Mouse (Mus musculus) hindbrain, embryonic 16.5 days (tissue): ENCODE data around the gene Rpp25. TPM values are rescaled to one million over a fixed set of nuclear protein-coding genes. Genes with fewer than 3 reads are reported as not detected.

ENCODE experiments used
- ATAC-seq: fragments of 200-750 bp; cut with Nextera tagmentation; 2 replicates; pipeline ENCODE4 v1.8.0; 2017; ENCODE audit warnings: moderate TSS enrichment, moderate library complexity
- H3K27ac ChIP-seq: fragments of 300-500 bp; sonication (generic); 2 replicates; pipeline ENCODE4 v1.5.1; 2014; ENCODE audit warnings: low read depth, mild to moderate bottlenecking, control low read depth, low read length, moderate library complexity
- H3K27me3 ChIP-seq: fragments of 300-500 bp; sonication (generic); replicated peaks from 2 replicates; pipeline ENCODE4 v1.6.1; 2014; ENCODE audit warnings: low read length; ENCODE audit not compliant: control insufficient read depth, insufficient read depth
- H3K36me3 ChIP-seq: fragments of 300-500 bp; sonication (generic); 2 replicates; pipeline ENCODE4 v1.6.1; 2014; ENCODE audit warnings: mild to moderate bottlenecking, low read length, moderate library complexity, mixed read lengths; ENCODE audit not compliant: control insufficient read depth, insufficient read depth
- H3K4me1 ChIP-seq: fragments of 300-500 bp; sonication (generic); 2 replicates; pipeline ENCODE4 v1.6.1; 2014; ENCODE audit warnings: low read depth, low read length; ENCODE audit not compliant: control insufficient read depth, insufficient read depth
- H3K4me2 ChIP-seq: fragments of 300-500 bp; sonication (generic); 2 replicates; pipeline ENCODE4 v1.6.1; 2014; ENCODE audit warnings: mild to moderate bottlenecking, low read length, control low read depth, moderate library complexity
- H3K4me3 ChIP-seq: fragments of 300-500 bp; sonication (generic); 2 replicates; pipeline ENCODE4 v1.5.1; 2014; ENCODE audit warnings: mild to moderate bottlenecking, low read length, control low read depth, moderate library complexity
- H3K9ac ChIP-seq: fragments of 300-500 bp; sonication (generic); 2 replicates; pipeline ENCODE4 v1.6.1; 2014; ENCODE audit warnings: low read depth, mild to moderate bottlenecking, control low read depth, low read length, moderate library complexity
- H3K9me3 ChIP-seq: fragments of 300-500 bp; sonication (generic); 2 replicates; pipeline ENCODE4 v1.6.1; 2014; ENCODE audit warnings: mild to moderate bottlenecking, low read length, moderate library complexity; ENCODE audit not compliant: control insufficient read depth
- WGBS: fragments of 180-500 bp; shearing (Covaris S2); extraction: QIAGEN DNeasy Blood & Tissue Kit; methylation state at CpG from one replicate; pipeline ENCODE4 v1.1.7; 2014; 5-methylcytosine and 5-hydroxymethylcytosine counted together
- polyA plus RNA-seq: library from polyadenylated mRNA; unstranded; fragments of >200 nt; fragmentation: Nextera tagmentation; extraction: Ambion mirVana; gene quantifications from 2 replicates; pipeline ENCODE4 v1.2.1, GENCODE M21; 2015

The Rpp25 gene
- polyA plus RNA-seq, 1 experiment from 2014 or later, result 21.0 TPM

GRCm38 (mm10) chr9:57541312-57541711 lies 37.5 kb downstream of the Rpp25 start:
- 0 out of 2 replicates have a peak overlapping the region, but pooled peaks have one; percentile 29 for H3K9ac ChIP-seq
- WGBS, result 13% methylated on average over 1 of the region's 1 CpGs
- no peaks in the 10 kb centered on the region for H3K27me3 ChIP-seq
- no peak overlapping the region for H3K4me2 ChIP-seq
- no peaks in the 10 kb centered on the region for H3K9me3 ChIP-seq
- H3K36me3 ChIP-seq, result peaks cover 27% of the 10 kb centered on the region
- H3K27ac ChIP-seq, result no peak overlapping the region
- H3K4me1 ChIP-seq, result peaks cover 16% of the 10 kb centered on the region
- no peak for ATAC-seq
- no peak overlapping the region for H3K4me3 ChIP-seq

- peaks cover 9% of the 10 kb centered on the region for H3K4me1 ChIP-seq
- no peaks in the 10 kb centered on the region for H3K9me3 ChIP-seq
- peaks cover 34% of the 10 kb centered on the region for H3K36me3 ChIP-seq
- no peak overlapping the region for H3K9ac ChIP-seq
- WGBS, result 81% methylated on average over 3 of the region's 3 CpGs
- no peak overlapping the region for H3K4me3 ChIP-seq
- no peak overlapping the region for H3K4me2 ChIP-seq
- H3K27ac ChIP-seq, result no peak overlapping the region
- ATAC-seq, result no peak
- no peaks in the 10 kb centered on the region for H3K27me3 ChIP-seq
Measured at GRCm38 (mm10) chr9:57543951-57544350, 40.1 kb downstream of the Rpp25 start.

DNA sequence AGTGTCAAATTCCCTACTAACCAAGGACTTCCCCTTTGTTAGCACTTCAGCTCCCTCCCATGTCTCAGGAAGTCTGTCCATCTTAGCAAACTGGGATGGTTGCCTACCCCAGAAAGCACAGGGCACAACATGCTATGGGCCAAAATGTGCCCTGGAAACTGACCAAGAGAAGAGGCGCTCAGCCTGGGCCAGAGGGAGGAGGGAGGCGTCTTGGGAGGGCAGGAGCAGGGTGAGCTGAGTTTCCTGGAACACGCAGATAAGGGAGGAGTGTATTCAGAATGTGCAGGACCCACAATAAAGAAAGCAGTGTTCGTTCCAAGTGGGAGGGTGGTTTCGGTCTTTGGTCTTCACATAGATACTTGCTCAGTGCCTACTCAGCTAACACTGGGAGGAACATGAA lies 43.5 kb downstream of the Rpp25 start:
- Histone ChIP-seq H3K9ac (no peak overlapping the region), H3K9me3 (no peaks in the 10 kb centered on the region), H3K27me3 (no peaks in the 10 kb centered on the region), H3K36me3 (peaks cover 30% of the 10 kb centered on the region), H3K4me1 (peaks cover 14% of the 10 kb centered on the region), H3K4me3 (no peak overlapping the region), H3K27ac (no peak overlapping the region), H3K4me2 (no peak overlapping the region)
- 85% methylated on average over 5 of the region's 5 CpGs for WGBS
- ATAC-seq, result no peak

DNA sequence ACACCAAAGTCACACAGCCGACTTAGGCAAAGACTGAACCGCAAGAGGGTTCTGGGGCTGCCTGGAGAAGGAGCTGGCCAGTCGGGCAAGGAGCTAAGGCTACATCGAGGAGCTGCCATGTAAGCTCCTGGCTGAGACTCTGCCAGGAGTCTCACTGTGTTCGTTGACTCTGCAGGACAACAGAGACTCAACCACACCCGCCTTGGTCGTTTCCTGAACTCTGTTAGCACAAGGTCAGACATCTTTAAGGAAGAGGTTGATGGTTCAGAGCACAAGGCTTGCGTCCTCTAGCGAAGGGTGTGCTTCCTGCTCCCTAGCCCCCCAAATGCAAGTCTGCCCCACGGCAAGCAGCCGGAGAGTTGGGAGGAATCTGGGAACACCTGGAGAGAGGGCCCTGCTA lies 44.0 kb downstream of the Rpp25 start:
- 94% methylated on average over 11 of the region's 11 CpGs for WGBS
- Histone ChIP-seq H3K9ac (no peak overlapping the region), H3K4me2 (no peak overlapping the region), H3K4me1 (peaks cover 14% of the 10 kb centered on the region), H3K27ac (no peak overlapping the region), H3K36me3 (peaks cover 29% of the 10 kb centered on the region), H3K4me3 (no peak overlapping the region), H3K27me3 (no peaks in the 10 kb centered on the region), H3K9me3 (no peaks in the 10 kb centered on the region)
- no peak for ATAC-seq

- H3K4me2 ChIP-seq, result no peak overlapping the region
- 56% methylated on average over 4 of the region's 4 CpGs for WGBS
- no peak for ATAC-seq
- no peak overlapping the region for H3K27ac ChIP-seq
- no peak overlapping the region for H3K9ac ChIP-seq
- no peak overlapping the region for H3K4me3 ChIP-seq
- no peaks in the 10 kb centered on the region for H3K9me3 ChIP-seq
- H3K27me3 ChIP-seq, result no peaks in the 10 kb centered on the region
- peaks cover 25% of the 10 kb centered on the region; the same call in 1 of the 2 replicates for H3K36me3 ChIP-seq
- H3K4me1 ChIP-seq, result peaks cover 14% of the 10 kb centered on the region
Measured at GRCm38 (mm10) chr9:57549186-57549585, 45.4 kb downstream of the Rpp25 start.

- no peaks in the 10 kb centered on the region for H3K9me3 ChIP-seq
- no peak overlapping the region for H3K4me2 ChIP-seq
- no peak for ATAC-seq
- peaks cover 14% of the 10 kb centered on the region for H3K4me1 ChIP-seq
- H3K27ac ChIP-seq, result no peak overlapping the region
- no peak overlapping the region for H3K4me3 ChIP-seq
- 93% methylated on average over 11 of the region's 11 CpGs for WGBS
- no peaks in the 10 kb centered on the region for H3K27me3 ChIP-seq
- H3K36me3 ChIP-seq, result peaks cover 14% of the 10 kb centered on the region; the same call in 1 of the 2 replicates
- H3K9ac ChIP-seq, result no peak overlapping the region
Measured at GRCm38 (mm10) chr9:57550126-57550862, 46.5 kb downstream of the Rpp25 start.

- Histone ChIP-seq H3K4me3 (peak within 1 kb of the TSS; percentile 62), H3K9ac (peak within 1 kb of the TSS; percentile 71), H3K4me2 (peak within 1 kb of the TSS; percentile 61), H3K9me3 (no peaks in the 10 kb centered on the region), H3K27me3 (no peaks in the 10 kb centered on the region), H3K27ac (no peak within 1 kb of the TSS), H3K36me3 (peaks cover 7% of the 10 kb centered on the region; the same call in 1 of the 2 replicates), H3K4me1 (peaks cover 14% of the 10 kb centered on the region)
- 3% methylated on average over 28 of the region's 28 CpGs for WGBS
- ATAC-seq, result peak; percentile 68
Measured at GRCm38 (mm10) chr9:57552139-57552887, 48.5 kb downstream of the Rpp25 start, which contains the start of gene Mpi. TSS of gene Mpi (minus strand) at chr9:57552763.

- peaks cover 14% of the 10 kb centered on the region for H3K4me1 ChIP-seq
- no peaks in the 10 kb centered on the region for H3K9me3 ChIP-seq
- WGBS, result 73% methylated on average over 11 of the region's 11 CpGs
- H3K9ac ChIP-seq, result no peak overlapping the region
- ATAC-seq, result no peak; the same call in 1 of the 2 replicates
- H3K27me3 ChIP-seq, result no peaks in the 10 kb centered on the region
- H3K4me2 ChIP-seq, result no peak overlapping the region
- H3K4me3 ChIP-seq, result no peak overlapping the region
- 0 out of 2 replicates have a peak, but pooled peaks cover 2% of the 10 kb centered on the region for H3K36me3 ChIP-seq
- H3K27ac ChIP-seq, result no peak overlapping the region
Measured at GRCm38 (mm10) chr9:57553119-57553518, 49.3 kb downstream of the Rpp25 start.

DNA sequence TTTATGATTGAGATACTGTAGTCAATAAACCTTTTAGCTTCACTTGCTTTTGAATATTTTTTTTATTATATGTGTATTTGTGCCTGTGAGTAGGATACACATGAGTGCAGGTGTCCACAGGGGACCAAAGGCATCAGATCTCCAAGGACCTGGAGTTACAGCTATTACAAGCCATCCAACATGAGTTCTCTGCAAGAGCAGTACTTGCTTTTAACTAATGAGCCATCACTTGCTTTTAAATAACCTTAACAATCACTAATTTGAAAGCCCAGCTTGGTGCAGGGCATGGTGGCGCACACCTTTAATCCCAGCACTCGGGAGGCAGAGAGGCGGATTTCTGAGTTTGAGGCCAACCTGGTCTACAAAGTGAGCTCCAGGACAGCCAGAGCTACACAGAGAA lies 50.9 kb downstream of the Rpp25 start:
- no peak overlapping the region for H3K4me2 ChIP-seq
- no peak overlapping the region for H3K9ac ChIP-seq
- no peaks in the 10 kb centered on the region for H3K36me3 ChIP-seq
- no peak overlapping the region for H3K27ac ChIP-seq
- peaks cover 6% of the 10 kb centered on the region for H3K4me1 ChIP-seq
- WGBS, result 38% methylated on average over 3 of the region's 3 CpGs
- no peak for ATAC-seq
- H3K4me3 ChIP-seq, result no peak overlapping the region
- H3K27me3 ChIP-seq, result no peaks in the 10 kb centered on the region; the same call in 1 of the 2 replicates
- no peaks in the 10 kb centered on the region for H3K9me3 ChIP-seq
